Mouse (Mus musculus) small intestine, adult 2 months (tissue): ENCODE measurements around the gene Dnase2a.

Experiments
- CTCF ChIP-seq: fragments of 200-500 bp; IDR thresholded peaks from 2 replicates; pipeline ENCODE4 v1.5.1; 2012; ENCODE audit warnings: low read depth, mild to moderate bottlenecking, control low read depth, inconsistent platforms, low read length, moderate library complexity, mixed read lengths; ENCODE audit not compliant: insufficient replicate concordance, insufficient read length; ENCODE audit errors: extremely low read depth
- POLR2A ChIP-seq: fragments of 200-500 bp; IDR thresholded peaks from 2 replicates; pipeline ENCODE4 v1.6.1; 2012; ENCODE audit warnings: low read depth, mild to moderate bottlenecking, control low read depth, inconsistent platforms, low read length, moderate library complexity

GRCm38 (mm10) chr8:84959811-84960210 lies 51.5 kb downstream of the Dnase2a start:
- no peak for TF ChIP-seq CTCF
- no peak for TF ChIP-seq POLR2A
